Mouse (Mus musculus) liver, embryonic 18 days (tissue): Measurements from ENCODE around the gene Hist1h1t. TPM values are rescaled to one million over a fixed set of nuclear protein-coding genes. Genes with fewer than 3 reads are reported as not detected.

ENCODE experiments used
- polyA plus RNA-seq: library from polyadenylated mRNA; depleted of rRNA; stranded (reverse); fragments of >200 nt; gene quantifications from 2 replicates; pipeline ENCODE4 v1.2.3, GENCODE M21; 2012; rRNA removed

The Hist1h1t gene
- not detected in 2 replicates for polyA plus RNA-seq

GRCm38 (mm10) chr13:23695514-23695913 is at the start of gene Hist1h1t:
Gene Hist1h1t, plus strand, starts transcription at chr13:23695814.

GRCm38 (mm10) chr13:23683755-23684281 is 11.8 kb upstream of the Hist1h1t start, which contains the start of the genes Hist1h2ac and Hist1h2bc:
Gene Hist1h2ac, minus strand, starts transcription at chr13:23683948.
Gene Hist1h2bc, plus strand, starts transcription at chr13:23684199.

GRCm38 (mm10) chr13:23698300-23698693 is 2.7 kb downstream of the Hist1h1t start, which contains the start of gene Hist1h4c:
Gene Hist1h4c, minus strand, starts transcription at chr13:23698454.

GRCm38 (mm10) chr13:23710374-23711089 is 14.9 kb downstream of the Hist1h1t start, which contains the start of gene Hfe:
Gene Hfe, minus strand, starts transcription at chr13:23710854.

GRCm38 (mm10) chr13:23738677-23739068 is 43.1 kb downstream of the Hist1h1t start, which contains the start of gene Hist1h1c:
Gene Hist1h1c, plus strand, starts transcription at chr13:23738808.

GRCm38 (mm10) chr13:23745381-23746161 is 50.0 kb downstream of the Hist1h1t start, which contains the start of gene Hist1h3c:
Gene Hist1h3c, minus strand, starts transcription at chr13:23745602.

Other genes with a start within 250 kb of the Hist1h1t start
- 0.42 and 0.58 TPM in 2 replicates for gene Btn1a1, start 229.9 kb upstream of the Hist1h1t start, polyA plus RNA-seq
- gene Btn2a2, start 207.0 kb upstream of the Hist1h1t start, polyA plus RNA-seq: not detected in 2 replicates
- 8.9 and 10.2 TPM in 2 replicates for gene Hist1h4h, start 164.8 kb upstream of the Hist1h1t start, polyA plus RNA-seq
- 137 and 207 TPM in 2 replicates for gene Hist1h2af, start 161.9 kb upstream of the Hist1h1t start, polyA plus RNA-seq
- 13.8 and 25.0 TPM in 2 replicates for gene Hist1h3g, start 160.4 kb upstream of the Hist1h1t start, polyA plus RNA-seq
- 2.9 and 3.2 TPM in 2 replicates for gene Hist1h2bh, start 152.4 kb upstream of the Hist1h1t start, polyA plus RNA-seq
- gene Hist1h3f, start 151.8 kb upstream of the Hist1h1t start, polyA plus RNA-seq: 1.5 and 2.1 TPM in 2 replicates
- 5.8 and 7.7 TPM in 2 replicates for gene Hist1h4f, start 144.2 kb upstream of the Hist1h1t start, polyA plus RNA-seq
- 0.32 and 0.52 TPM in 2 replicates for gene Hist1h1d, start 142.6 kb upstream of the Hist1h1t start, polyA plus RNA-seq
- gene Hist1h3e, start 133.4 kb upstream of the Hist1h1t start, polyA plus RNA-seq: 9.6 and 10.2 TPM in 2 replicates
- gene Hist1h2ae, start 124.6 kb upstream of the Hist1h1t start, polyA plus RNA-seq: 5.8 and 7.7 TPM in 2 replicates
- 17.2 and 22.8 TPM in 2 replicates for gene Hist1h2bg, start 124.4 kb upstream of the Hist1h1t start, polyA plus RNA-seq
- 6.0 and 6.2 TPM in 2 replicates for gene Hist1h2bf, start 121.6 kb upstream of the Hist1h1t start, polyA plus RNA-seq
- gene Hist1h2ad, start 121.4 kb upstream of the Hist1h1t start, polyA plus RNA-seq: 3.7 and 4.7 TPM in 2 replicates
- gene Hist1h3d, start 120.1 kb upstream of the Hist1h1t start, polyA plus RNA-seq: 8.9 and 13.3 TPM in 2 replicates
- 3.9 and 4.3 TPM in 2 replicates for gene Hist1h4d, start 114.2 kb upstream of the Hist1h1t start, polyA plus RNA-seq
- 1.4 and 2.2 TPM in 2 replicates for gene Hist1h2be, start 74.7 kb upstream of the Hist1h1t start, polyA plus RNA-seq
- gene Hist1h1e, start 73.3 kb upstream of the Hist1h1t start, polyA plus RNA-seq: 3.3 and 4.1 TPM in 2 replicates
- 0.76 and 1.2 TPM in 2 replicates for gene Hist1h2ac, start 11.9 kb upstream of the Hist1h1t start, polyA plus RNA-seq
- 165 and 208 TPM in 2 replicates for gene Hist1h2bc, start 11.6 kb upstream of the Hist1h1t start, polyA plus RNA-seq
- 2.3 and 3.2 TPM in 2 replicates for gene Hist1h4c, start 2.6 kb downstream of the Hist1h1t start, polyA plus RNA-seq
- gene Hfe, start 15.0 kb downstream of the Hist1h1t start, polyA plus RNA-seq: 10.0 and 10.7 TPM in 2 replicates
- gene Hist1h1c, start 43.0 kb downstream of the Hist1h1t start, polyA plus RNA-seq: 40.4 and 60.9 TPM in 2 replicates
- 16.3 and 21.4 TPM in 2 replicates for gene Hist1h3c, start 49.8 kb downstream of the Hist1h1t start, polyA plus RNA-seq
- 5.1 and 8.2 TPM in 2 replicates for gene Hist1h2bb, start 50.9 kb downstream of the Hist1h1t start, polyA plus RNA-seq
- 13.7 and 14.6 TPM in 2 replicates for gene Hist1h2ab, start 55.3 kb downstream of the Hist1h1t start, polyA plus RNA-seq
- gene Hist1h3b, start 56.5 kb downstream of the Hist1h1t start, polyA plus RNA-seq: 14.5 and 19.5 TPM in 2 replicates
- gene Hist1h4b, start 61.2 kb downstream of the Hist1h1t start, polyA plus RNA-seq: 7.3 and 11.1 TPM in 2 replicates
- 2.8 and 3.4 TPM in 2 replicates for gene Hist1h4a, start 65.4 kb downstream of the Hist1h1t start, polyA plus RNA-seq
- 11.4 and 14.3 TPM in 2 replicates for gene Hist1h3a, start 66.6 kb downstream of the Hist1h1t start, polyA plus RNA-seq
- gene Hist1h1a, start 67.9 kb downstream of the Hist1h1t start, polyA plus RNA-seq: 3.2 and 4.1 TPM in 2 replicates
- not detected in 2 replicates for gene Trim38, start 74.1 kb downstream of the Hist1h1t start, polyA plus RNA-seq
- 17.4 and 22.1 TPM in 2 replicates for gene Slc17a2, start 111.2 kb downstream of the Hist1h1t start, polyA plus RNA-seq
- gene Slc17a3, start 143.6 kb downstream of the Hist1h1t start, polyA plus RNA-seq: 12.0 and 12.9 TPM in 2 replicates
- 0.71 and 0.93 TPM in 2 replicates for gene Slc17a1, start 171.9 kb downstream of the Hist1h1t start, polyA plus RNA-seq
- 0.36 and 0.66 TPM in 2 replicates for gene Slc17a4, start 219.2 kb downstream of the Hist1h1t start, polyA plus RNA-seq
- gene Hist1h2ba, start 238.3 kb downstream of the Hist1h1t start, polyA plus RNA-seq: not detected in 2 replicates
- gene Hist1h2aa, start 238.6 kb downstream of the Hist1h1t start, polyA plus RNA-seq: not detected in 2 replicates